Mouse (Mus musculus): ENCODE measurements at regions not wholly inside any gene's neighbourhood (a gene's known extent, or its start where the extent isn't known, plus 50 kb on each side); places are given as distances from the start of the nearest gene placed in this dataset.

- H3K27ac ChIP-seq (ENCODE audit: insufficient read depth, low read length), result peak overlapping the region; percentile 5; the same call in 1 of the 2 replicates
- no peak overlapping the region for H3K4me3 ChIP-seq (ENCODE audit: insufficient read depth, low read length)
- H3K4me1 ChIP-seq (ENCODE audit: control insufficient read depth, insufficient read depth, low read length), result peaks cover 7% of the 10 kb centered on the region
- TF ChIP-seq POLR2A (IDR thresholded peaks at IDR 0.05; ENCODE audit: extremely low read depth, insufficient read depth, low read length) (no peak), CTCF (IDR thresholded peaks at IDR 0.05; ENCODE audit: extremely low read depth, insufficient read depth, low read length) (no peak)
Measured at GRCm38 (mm10) chr10:99450714-99451625, 187.9 kb downstream of the Dusp6 start.

- Histone ChIP-seq H3K4me3 (ENCODE audit: insufficient read depth, low read length) (no peak overlapping the region), H3K4me1 (ENCODE audit: control insufficient read depth, insufficient read depth, low read length) (peaks cover 7% of the 10 kb centered on the region), H3K27ac (ENCODE audit: insufficient read depth, low read length) (0 out of 2 replicates have a peak overlapping the region, but pooled peaks have one; percentile 65)
- TF ChIP-seq CTCF (IDR thresholded peaks at IDR 0.05; ENCODE audit: extremely low read depth, insufficient read depth, low read length) (no peak), POLR2A (IDR thresholded peaks at IDR 0.05; ENCODE audit: extremely low read depth, insufficient read depth, low read length) (no peak)
Measured at GRCm38 (mm10) chr10:99451639-99452417, 188.8 kb downstream of the Dusp6 start.

GRCm38 (mm10) chr10:99456180-99456579 lies 193.1 kb downstream of the Dusp6 start:
- no peak overlapping the region for H3K4me3 ChIP-seq (ENCODE audit: insufficient read depth, low read length)
- TF ChIP-seq POLR2A (IDR thresholded peaks at IDR 0.05; ENCODE audit: extremely low read depth, insufficient read depth, low read length), result no peak
- H3K27ac ChIP-seq (ENCODE audit: insufficient read depth, low read length), result no peak overlapping the region
- H3K4me1 ChIP-seq (ENCODE audit: control insufficient read depth, insufficient read depth, low read length), result peaks cover 7% of the 10 kb centered on the region; the same call in 1 of the 2 replicates

DNA sequence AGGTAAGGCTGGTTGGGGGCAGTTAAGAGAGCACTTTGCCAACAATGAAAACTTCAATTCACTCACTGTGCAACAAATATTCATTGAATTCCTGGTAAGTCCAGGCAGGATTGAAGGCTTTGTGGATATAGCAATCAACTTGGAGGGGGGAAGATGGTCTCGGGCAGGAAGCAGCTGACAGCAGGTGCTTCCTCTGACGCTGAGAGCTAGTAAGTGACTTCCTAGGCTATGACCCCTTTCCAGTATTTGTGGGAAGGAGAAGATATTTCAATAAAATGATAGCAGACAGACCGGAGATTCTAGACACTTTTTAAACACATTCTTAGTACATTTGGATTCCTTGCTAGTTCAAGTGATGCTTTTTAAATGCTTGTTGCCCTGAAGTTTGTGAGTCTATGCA lies 195.0 kb downstream of the Dusp6 start:
- TF ChIP-seq POLR2A (IDR thresholded peaks at IDR 0.05; ENCODE audit: extremely low read depth, insufficient read depth, low read length) (no peak), CTCF (IDR thresholded peaks at IDR 0.05; ENCODE audit: extremely low read depth, insufficient read depth, low read length) (no peak)
- H3K4me3 ChIP-seq (ENCODE audit: insufficient read depth, low read length), result no peak overlapping the region
- peaks cover 3% of the 10 kb centered on the region; the same call in 1 of the 2 replicates for H3K4me1 ChIP-seq (ENCODE audit: control insufficient read depth, insufficient read depth, low read length)
- no peak overlapping the region for H3K27ac ChIP-seq (ENCODE audit: insufficient read depth, low read length)

GRCm38 (mm10) chr10:99459171-99459660 lies 196.2 kb downstream of the Dusp6 start:
- peaks cover 3% of the 10 kb centered on the region; the same call in 1 of the 2 replicates for H3K4me1 ChIP-seq (ENCODE audit: control insufficient read depth, insufficient read depth, low read length)
- no peak overlapping the region for H3K27ac ChIP-seq (ENCODE audit: insufficient read depth, low read length)
- no peak overlapping the region for H3K4me3 ChIP-seq (ENCODE audit: insufficient read depth, low read length)
- TF ChIP-seq POLR2A (IDR thresholded peaks at IDR 0.05; ENCODE audit: extremely low read depth, insufficient read depth, low read length) (no peak), CTCF (IDR thresholded peaks at IDR 0.05; ENCODE audit: extremely low read depth, insufficient read depth, low read length) (no peak)

DNA sequence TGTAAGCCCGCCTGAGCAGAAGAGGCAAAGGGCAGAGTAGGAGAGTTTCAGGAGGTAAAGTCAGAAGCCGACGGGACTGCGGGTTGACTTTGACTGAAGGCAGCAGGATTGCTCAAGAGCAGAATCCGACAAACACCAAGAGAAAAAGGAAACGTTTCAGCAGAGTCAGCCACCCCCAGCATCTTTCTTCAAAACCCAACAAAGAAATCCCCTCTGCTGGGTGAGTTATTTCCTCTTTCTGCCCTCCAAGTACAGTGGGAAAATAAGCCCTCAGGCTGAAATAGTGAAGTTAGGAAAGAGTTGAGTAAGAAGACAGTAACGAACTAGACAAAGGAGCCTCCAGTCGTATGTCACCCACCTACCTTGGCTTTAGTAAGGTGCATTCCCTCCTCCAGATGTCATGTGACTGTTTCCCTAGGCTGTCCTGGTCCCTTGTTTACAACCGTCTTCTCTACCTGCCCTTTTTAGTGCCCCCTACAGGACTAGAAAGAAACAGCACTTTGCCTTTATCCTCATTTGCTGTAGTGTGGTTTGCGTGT lies 196.9 kb downstream of the Dusp6 start:
- Histone ChIP-seq H3K4me3 (ENCODE audit: insufficient read depth, low read length) (no peak overlapping the region), H3K27ac (ENCODE audit: insufficient read depth, low read length) (no peak overlapping the region), H3K4me1 (ENCODE audit: control insufficient read depth, insufficient read depth, low read length) (peaks cover 3% of the 10 kb centered on the region; the same call in 1 of the 2 replicates)
- TF ChIP-seq CTCF (IDR thresholded peaks at IDR 0.05; ENCODE audit: extremely low read depth, insufficient read depth, low read length), result peak; percentile 37; the same call in 1 of the 2 replicates
- no peak for TF ChIP-seq POLR2A (IDR thresholded peaks at IDR 0.05; ENCODE audit: extremely low read depth, insufficient read depth, low read length)

DNA sequence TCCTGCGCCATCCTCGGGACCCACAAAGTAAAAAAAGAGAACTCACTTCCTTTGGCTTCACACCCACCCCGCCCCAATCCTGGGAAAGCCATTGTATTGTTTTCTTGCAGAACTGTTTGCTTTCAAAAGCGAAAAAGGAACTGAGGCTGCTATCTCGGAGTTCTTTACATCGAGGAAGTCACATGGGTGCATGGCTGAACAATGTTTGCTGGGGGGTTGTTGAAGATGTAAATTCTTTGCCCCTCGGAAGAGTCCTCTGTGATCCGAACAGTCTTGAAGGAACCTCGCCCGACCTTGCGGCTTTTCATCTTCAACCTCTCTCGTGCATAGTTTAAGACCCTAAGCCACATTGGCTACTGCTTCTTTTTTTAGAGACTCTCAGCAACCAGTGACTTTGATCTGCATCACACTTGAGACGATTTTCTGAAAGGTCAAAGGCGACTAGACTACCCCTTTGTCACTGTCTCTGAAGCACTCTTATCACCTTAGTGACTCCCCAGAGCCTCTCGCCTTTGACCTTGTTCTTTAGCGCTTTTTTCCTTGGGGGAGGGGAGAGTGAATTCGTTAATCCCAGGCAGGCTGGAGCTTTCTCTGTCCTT lies 197.9 kb downstream of the Dusp6 start:
- peak overlapping the region; percentile 73 for H3K27ac ChIP-seq (ENCODE audit: insufficient read depth, low read length)

GRCm38 (mm10) chr10:99461446-99461966 lies 198.5 kb downstream of the Dusp6 start:
- Histone ChIP-seq H3K4me1 (ENCODE audit: control insufficient read depth, insufficient read depth, low read length) (peaks cover 3% of the 10 kb centered on the region; the same call in 1 of the 2 replicates), H3K27ac (ENCODE audit: insufficient read depth, low read length) (peak overlapping the region; percentile 73), H3K4me3 (ENCODE audit: insufficient read depth, low read length) (peak overlapping the region; percentile 20)
- TF ChIP-seq CTCF (IDR thresholded peaks at IDR 0.05; ENCODE audit: extremely low read depth, insufficient read depth, low read length), result no peak
- TF ChIP-seq POLR2A (IDR thresholded peaks at IDR 0.05; ENCODE audit: extremely low read depth, insufficient read depth, low read length), result no peak

More for the DNA sequence above, 197.9 kb downstream of the Dusp6 start:
- H3K4me1 ChIP-seq (ENCODE audit: control insufficient read depth, insufficient read depth, low read length), result peaks cover 3% of the 10 kb centered on the region; the same call in 1 of the 2 replicates
- H3K4me3 ChIP-seq (ENCODE audit: insufficient read depth, low read length), result peak overlapping the region; percentile 20
- TF ChIP-seq POLR2A (IDR thresholded peaks at IDR 0.05; ENCODE audit: extremely low read depth, insufficient read depth, low read length) (no peak), CTCF (IDR thresholded peaks at IDR 0.05; ENCODE audit: extremely low read depth, insufficient read depth, low read length) (no peak)

Measured in cortical plate, adult 2 months (tissue).